Mouse (Mus musculus) heart, adult 2 months (tissue): ENCODE measurements at regions not wholly inside any gene's neighbourhood (a gene's known extent, or its start where the extent isn't known, plus 50 kb on each side); places are given as distances from the start of the nearest gene placed in this dataset.

ENCODE experiments used
- CTCF ChIP-seq: fragments of 200-600 bp; IDR thresholded peaks from 2 replicates; pipeline ENCODE4 v1.8.1; 2022; ENCODE audit warnings: antibody characterized with exemption, mild to moderate bottlenecking, moderate library complexity
- POLR2A ChIP-seq: fragments of 200-500 bp; IDR thresholded peaks from 2 replicates; pipeline ENCODE4 v1.6.1; 2011; ENCODE audit warnings: mild to moderate bottlenecking, low read depth, low read length, control low read depth; ENCODE audit not compliant: insufficient read depth

DNA sequence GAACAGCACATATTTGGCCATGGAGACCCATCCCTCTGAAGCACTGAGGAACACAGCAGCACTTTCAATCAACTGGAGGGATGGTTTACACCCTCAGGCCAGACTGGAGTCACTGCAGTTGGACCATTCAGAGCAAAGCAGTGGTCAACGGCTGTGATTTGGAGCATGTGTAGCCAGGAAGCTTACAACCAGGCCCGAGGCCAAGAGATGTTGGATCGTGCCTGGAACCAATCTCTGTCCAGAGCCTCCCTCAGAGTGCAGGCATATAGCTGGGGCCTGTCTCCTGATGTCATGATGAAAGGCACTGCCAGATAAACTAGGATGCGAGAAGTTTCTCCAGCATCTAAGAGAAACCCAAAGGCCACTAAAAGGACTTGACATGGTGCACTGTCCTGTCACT, 98.7 kb upstream of the Api5 start:
- TF ChIP-seq POLR2A (no peak), CTCF (no peak)
